Mouse (Mus musculus) bone marrow macrophage, adult 2 months (primary cell): Measurements from ENCODE around the gene Khdc4.

ENCODE experiments used
- CTCF ChIP-seq: IDR thresholded peaks from 2 replicates; pipeline ENCODE4 v1.5.1; 2012; ENCODE audit warnings: low read depth, mild to moderate bottlenecking, low read length, moderate library complexity
- POLR2A ChIP-seq: IDR thresholded peaks from 2 replicates; pipeline ENCODE4 v1.6.1; 2012; ENCODE audit warnings: mild to moderate bottlenecking, low read depth, low read length, borderline replicate concordance

- TF ChIP-seq POLR2A (no peak), CTCF (no peak)
These were observed 39.7 kb upstream of the Khdc4 start for GRCm38 (mm10) chr3:88645937-88646336.
